32 mouse cellular contexts compared by ENCODE assay signal in genomic region chr11:62415026-62415425, GRCm38 (mm10).
"Had no signal": no experiment of that assay in that cellular context is flagged by ENCODE, and none has a peak within 500 bp of the region (broad histone marks: within the 10 kb centered on the region; RNA-seq: fewer than 3 reads in every experiment).

No protein-coding gene starts in this region.

- H3K9ac ChIP-seq: limb, embryonic 12.5 days; limb, embryonic 13.5 days; limb, embryonic 15.5 days; liver, embryonic 12.5 days; liver, embryonic 13.5 days; liver, embryonic 14.5 days; liver, embryonic 15.5 days; liver, postnatal 0 days; lung, embryonic 14.5 days; lung, embryonic 15.5 days; midbrain, embryonic 12.5 days; midbrain, embryonic 13.5 days; midbrain, embryonic 15.5 days; neural tube, embryonic 12.5 days; neural tube, embryonic 13.5 days had no signal

- H3K4me3 ChIP-seq: limb, embryonic 10.5 days; limb, embryonic 12.5 days; limb, embryonic 13.5 days; limb, embryonic 15.5 days; liver, embryonic 12.5 days; liver, embryonic 13.5 days; liver, embryonic 15.5 days; lung, embryonic 15.5 days; megakaryocyte, embryonic 14.5 days; midbrain, embryonic 10.5 days; midbrain, embryonic 12.5 days; midbrain, embryonic 13.5 days; midbrain, embryonic 15.5 days; myocyte; neural tube, embryonic 12.5 days; neural tube, embryonic 13.5 days had no signal

- H3K9me3 ChIP-seq: limb, embryonic 10.5 days; limb, embryonic 12.5 days; limb, embryonic 13.5 days; limb, embryonic 15.5 days; liver, embryonic 12.5 days; liver, embryonic 13.5 days; liver, embryonic 15.5 days; lung, embryonic 15.5 days; megakaryocyte, embryonic 14.5 days; midbrain, embryonic 10.5 days; midbrain, embryonic 12.5 days; midbrain, embryonic 13.5 days; midbrain, embryonic 15.5 days; neural tube, embryonic 12.5 days; neural tube, embryonic 13.5 days had no signal

- H3K27me3 ChIP-seq: limb, embryonic 12.5 days; limb, embryonic 13.5 days; limb, embryonic 15.5 days; liver, embryonic 12.5 days; liver, embryonic 13.5 days; liver, embryonic 15.5 days; lung, embryonic 15.5 days; megakaryocyte, embryonic 14.5 days; midbrain, embryonic 12.5 days; midbrain, embryonic 13.5 days; midbrain, embryonic 15.5 days; neural tube, embryonic 12.5 days; neural tube, embryonic 13.5 days had no signal

- H3K4me1 ChIP-seq: limb, embryonic 10.5 days; limb, embryonic 12.5 days; limb, embryonic 13.5 days; limb, embryonic 15.5 days; liver, embryonic 12.5 days; liver, embryonic 13.5 days; liver, embryonic 15.5 days; lung, embryonic 15.5 days; midbrain, embryonic 10.5 days; midbrain, embryonic 12.5 days; midbrain, embryonic 13.5 days; midbrain, embryonic 15.5 days; neural tube, embryonic 12.5 days; neural tube, embryonic 13.5 days had no signal

- H3K27ac ChIP-seq: limb, embryonic 10.5 days; limb, embryonic 12.5 days; limb, embryonic 13.5 days; limb, embryonic 15.5 days; liver, embryonic 12.5 days; liver, embryonic 13.5 days; liver, embryonic 14.5 days; liver, embryonic 15.5 days; lung, embryonic 15.5 days; macrophage; midbrain, embryonic 10.5 days; midbrain, embryonic 12.5 days; midbrain, embryonic 13.5 days; midbrain, embryonic 15.5 days; neural tube, embryonic 12.5 days; neural tube, embryonic 13.5 days had no signal

- H3K4me2 ChIP-seq: limb, embryonic 12.5 days; limb, embryonic 13.5 days; limb, embryonic 15.5 days; liver, embryonic 11.5 days; liver, embryonic 12.5 days; liver, embryonic 13.5 days; liver, embryonic 15.5 days; lung, embryonic 14.5 days; lung, embryonic 15.5 days; midbrain, embryonic 11.5 days; midbrain, embryonic 12.5 days; midbrain, embryonic 13.5 days; midbrain, embryonic 15.5 days; neural tube, embryonic 12.5 days; neural tube, embryonic 13.5 days had no signal

- ATAC-seq: liver, embryonic 12.5 days; liver, postnatal 0 days; lung, postnatal 0 days; midbrain, embryonic 13.5 days; midbrain, embryonic 15.5 days; midbrain, embryonic 16.5 days had no signal

- DNase-seq: left cerebral cortex, postnatal 4 days; liver; liver, embryonic 13.5 days; liver, postnatal 0 days; lung, adult 18-20 months; lung, adult 2 months; lung, embryonic 14.5 days; lung, postnatal 10 days; lung, postnatal 14 days; lung, postnatal 36 days; midbrain, embryonic 14.5 days had no signal
